Mouse (Mus musculus) kidney, postnatal 14 days (tissue): ENCODE measurements around the gene Galntl6.

Source experiments
- DNase-seq: peaks from one replicate; pipeline ENCODE4 v3.0.0; 2022; ENCODE audit warnings: mixed read lengths

Galntl6 gene

DNA sequence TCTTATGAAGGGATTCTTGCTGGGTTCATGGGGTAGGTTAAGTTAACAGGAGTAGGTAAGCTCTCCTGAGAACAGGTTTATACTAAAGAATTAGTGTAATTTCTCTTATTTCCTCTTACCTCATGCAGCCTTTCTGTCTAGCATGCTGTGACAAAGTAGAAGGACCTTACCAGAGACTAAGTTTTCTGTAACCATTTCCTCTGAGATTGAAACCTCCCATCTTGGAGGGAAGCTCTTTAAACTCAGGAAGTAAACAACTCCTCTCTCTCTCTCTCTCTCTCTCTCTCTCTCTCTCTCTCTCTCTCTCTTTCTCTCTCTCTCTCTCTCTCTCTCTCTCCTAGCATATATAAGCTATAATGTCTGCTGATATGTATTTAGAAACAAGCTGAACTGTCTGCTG, 1153.6 kb downstream of the Galntl6 start:
- DNase-seq: no peak

DNA sequence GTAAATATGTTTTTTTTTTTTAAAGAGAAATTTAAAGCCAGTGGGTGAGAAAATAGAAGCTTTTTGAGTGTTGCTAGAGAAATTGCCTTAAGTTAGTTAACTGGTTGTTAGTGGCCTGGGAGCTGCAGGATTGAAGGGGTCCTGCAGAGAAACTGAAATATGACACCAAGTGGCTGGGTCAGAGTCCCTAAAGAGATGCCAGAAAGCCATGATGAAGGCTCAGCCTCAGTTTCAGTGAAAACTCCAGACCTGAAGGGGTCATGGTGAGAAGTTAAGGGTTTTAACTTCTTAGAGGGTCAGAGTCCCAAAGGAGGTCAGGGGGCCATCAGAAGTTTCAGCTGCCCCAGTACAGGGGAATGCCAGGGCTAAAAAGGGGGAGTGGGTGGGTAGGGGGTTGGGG, 1155.0 kb downstream of the Galntl6 start:
- no peak for DNase-seq

DNA sequence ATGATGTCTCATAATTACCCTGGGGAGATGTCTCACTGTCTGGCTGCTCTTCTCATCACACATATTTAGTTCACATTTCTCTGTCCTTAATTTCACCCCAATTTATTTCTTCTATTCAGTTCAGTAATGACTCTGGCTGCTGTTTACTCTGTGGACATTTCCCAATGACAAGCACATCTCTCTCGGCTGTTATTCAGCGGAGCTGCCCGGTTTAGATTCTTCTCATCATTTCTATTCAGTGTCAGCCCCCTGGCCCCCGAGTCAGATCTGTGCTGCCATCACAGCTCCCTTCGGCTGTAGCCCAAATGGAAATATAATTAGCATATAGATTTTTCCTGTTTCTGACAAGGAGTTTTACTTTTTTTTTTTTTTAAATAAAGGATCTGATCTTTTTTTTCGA, 1158.4 kb downstream of the Galntl6 start:
- DNase-seq: no peak

DNA sequence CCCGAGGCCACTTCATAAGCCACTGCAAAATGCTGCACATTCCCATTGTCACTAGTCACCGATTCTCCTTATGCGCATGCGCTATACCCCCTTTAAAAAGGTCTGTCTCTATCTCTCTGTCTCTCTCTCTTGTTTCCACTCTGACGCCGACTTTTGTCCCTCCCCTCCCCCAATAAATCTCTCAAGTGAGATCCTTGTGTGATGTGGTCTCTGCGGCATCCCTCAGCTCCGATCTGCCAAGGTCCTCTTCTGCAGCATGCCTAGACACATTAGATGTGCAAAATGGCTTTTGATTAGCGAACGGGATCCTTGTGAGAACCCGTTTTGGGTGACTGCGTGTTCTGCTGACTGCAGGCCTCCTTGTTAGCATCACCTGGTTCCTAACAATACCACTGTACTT, 1168.8 kb downstream of the Galntl6 start:
- DNase-seq: no peak

DNA sequence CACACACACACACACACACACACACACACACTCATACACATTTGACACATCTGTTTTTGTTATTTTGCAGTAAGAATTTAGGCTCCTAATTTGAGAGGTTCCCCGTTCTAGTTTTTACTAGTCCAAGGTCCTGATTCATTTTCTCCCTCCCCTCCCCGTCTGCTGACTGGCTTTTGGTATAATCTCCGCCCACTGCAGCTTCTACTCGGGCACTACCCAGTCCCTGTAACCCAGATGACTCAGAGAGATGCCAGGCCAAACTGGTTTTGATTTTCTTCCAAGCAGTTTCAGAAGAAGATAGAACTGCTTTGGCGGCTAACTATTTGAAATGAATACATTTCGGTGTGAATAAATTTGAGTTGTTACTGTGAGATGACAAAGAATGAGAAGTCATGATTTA, 1170.5 kb downstream of the Galntl6 start:
- peak; percentile 25 for DNase-seq

DNA sequence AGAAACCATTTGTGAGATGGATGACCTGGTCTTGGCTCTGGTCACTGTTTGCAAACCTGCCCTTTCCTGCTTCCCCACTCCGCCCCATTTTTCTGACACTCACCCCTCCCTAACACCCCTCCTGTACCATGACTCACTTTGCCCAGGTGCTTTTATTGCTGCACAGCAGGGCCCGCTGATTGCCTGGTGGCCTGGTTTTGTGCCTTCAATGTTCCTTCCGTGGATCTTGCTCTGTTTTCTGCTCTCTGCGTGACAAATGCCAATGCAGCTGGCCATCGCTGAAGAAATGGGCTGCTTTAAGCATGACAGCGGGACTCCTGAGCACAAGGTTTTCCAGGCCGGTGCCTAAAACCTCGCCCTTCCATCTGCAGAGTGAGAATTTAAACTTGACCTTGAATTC, 1171.1 kb downstream of the Galntl6 start:
- peak; percentile 13 for DNase-seq

DNA sequence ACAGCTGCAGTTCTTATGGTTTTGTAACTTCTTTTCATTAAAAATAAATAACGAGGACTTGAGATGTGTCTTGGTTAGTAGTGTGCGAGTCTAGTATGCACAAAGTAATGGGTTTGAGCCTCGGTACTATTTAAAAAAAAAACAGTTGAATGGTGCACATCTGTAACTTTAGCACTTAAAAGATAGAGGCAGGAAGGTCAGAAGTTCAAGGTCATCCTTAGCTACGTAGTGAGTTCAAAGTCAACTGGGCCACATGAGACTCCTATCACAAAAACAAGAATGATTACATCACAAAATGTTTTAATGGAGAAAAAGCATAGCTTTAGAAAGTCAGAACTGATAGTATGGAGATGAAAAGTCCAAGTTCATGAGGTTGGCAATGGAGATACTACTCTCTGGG, 1175.2 kb downstream of the Galntl6 start:
- no peak for DNase-seq

DNA sequence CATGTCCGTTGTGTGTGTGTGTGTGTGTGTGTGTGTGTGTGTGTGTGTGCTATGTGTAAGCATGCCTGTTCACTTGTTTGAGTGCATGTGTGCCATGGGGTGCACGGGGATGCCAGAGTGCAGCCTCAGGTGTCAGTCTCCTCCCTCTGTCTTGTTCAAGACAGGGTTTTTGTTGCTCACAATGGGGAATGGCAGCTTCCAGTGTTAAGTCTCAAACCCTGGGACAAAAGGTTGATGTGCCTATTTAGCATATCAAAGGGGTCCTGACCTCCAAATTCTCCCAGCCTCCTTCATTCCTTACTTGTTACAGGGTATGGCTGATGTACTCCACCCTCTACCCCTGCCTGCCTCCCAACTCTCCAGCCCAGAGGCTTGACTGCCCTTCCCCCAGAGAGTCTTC, 1179.6 kb downstream of the Galntl6 start:
- no peak for DNase-seq

DNA sequence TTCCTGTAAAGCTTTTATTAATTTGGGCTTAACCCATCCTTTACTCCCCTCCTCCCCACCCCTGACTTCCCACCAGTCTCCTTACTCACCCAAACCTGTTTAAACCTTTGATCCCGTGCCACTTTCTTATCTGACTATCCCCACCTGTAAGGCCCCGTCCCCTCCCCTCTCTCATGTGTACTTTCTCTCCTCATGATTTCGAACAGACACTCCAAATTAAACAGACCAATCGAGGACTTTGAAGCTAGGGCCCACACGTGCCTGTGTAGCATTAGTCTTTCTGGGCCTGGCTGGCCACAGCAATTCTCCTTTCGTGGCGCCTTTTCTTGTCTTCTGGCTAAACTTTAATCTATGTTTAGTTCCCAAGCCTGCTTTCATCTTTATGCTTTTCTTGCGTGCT, 1180.8 kb downstream of the Galntl6 start:
- peak; percentile 18 for DNase-seq

DNA sequence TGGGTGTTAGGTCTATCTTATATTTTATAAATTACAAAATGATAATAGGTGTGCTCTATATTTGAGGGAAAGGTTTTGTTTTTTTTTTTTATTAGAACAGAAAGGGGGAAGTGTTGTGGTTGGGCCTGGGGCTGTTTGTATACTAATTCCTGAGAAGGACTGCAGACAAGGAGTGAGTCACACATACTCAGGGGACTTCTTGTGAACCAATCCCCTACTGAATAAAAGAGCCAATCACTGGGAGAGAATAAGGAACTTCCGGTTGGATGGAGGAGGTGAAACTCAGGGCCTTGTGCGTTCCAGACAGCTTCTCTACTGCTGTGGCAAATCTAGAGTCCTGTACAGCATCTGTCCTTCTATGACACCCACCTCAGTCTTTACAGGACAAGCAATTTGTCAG, 1184.2 kb downstream of the Galntl6 start:
- DNase-seq: no peak

DNA sequence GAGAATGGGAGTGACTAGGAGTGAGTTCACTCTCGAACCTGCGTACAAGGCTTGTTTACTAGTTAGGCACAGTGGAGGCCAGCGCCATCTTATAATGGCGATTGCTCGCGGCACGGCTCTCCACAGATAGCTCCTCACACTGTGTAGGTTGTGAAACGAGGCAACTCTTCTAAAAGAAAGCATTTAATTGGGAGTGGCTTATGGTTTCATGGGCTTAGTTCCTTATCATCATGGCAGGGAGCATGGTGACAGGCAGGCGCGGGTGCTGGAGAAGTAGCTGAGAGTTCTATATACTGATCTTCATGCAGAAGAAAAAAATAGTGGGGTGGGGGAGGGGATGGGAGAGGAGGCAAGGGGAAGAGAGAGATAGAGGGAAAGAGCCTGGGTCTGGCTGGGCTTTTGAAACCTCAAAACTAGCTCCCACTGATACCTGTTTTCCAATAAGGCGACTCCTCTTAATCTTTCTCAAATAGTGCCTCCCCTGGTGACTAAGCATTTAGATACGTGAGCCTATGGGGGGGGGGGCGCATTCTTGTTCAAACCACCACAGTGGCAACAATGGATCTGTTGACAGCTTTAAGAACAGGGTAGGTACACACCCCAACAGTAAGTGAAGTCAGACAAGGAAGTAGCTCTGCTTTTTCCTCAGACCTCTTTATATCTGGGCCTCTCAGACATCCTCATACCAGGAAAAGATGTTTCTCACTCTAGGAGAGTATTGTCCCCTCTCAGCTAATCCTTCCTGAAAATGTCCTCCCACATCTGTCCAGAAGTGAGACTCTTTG, 1187.4 kb downstream of the Galntl6 start:
- DNase-seq: no peak
